Mouse (Mus musculus) MEL (cell line): ENCODE results near the gene Kel. TPM values are rescaled to one million over a fixed set of nuclear protein-coding genes. Genes with fewer than 3 reads are reported as not detected.

Experiments
- DNase-seq: peaks from one replicate; pipeline ENCODE4 v3.0.0; 2011; ENCODE audit warnings: low read depth, low spot score
- H3K27ac ChIP-seq: 2 replicates; pipeline ENCODE4 v1.5.1; 2012; ENCODE audit warnings: low read depth, mild to moderate bottlenecking, control low read depth, low read length, moderate library complexity; ENCODE audit not compliant: control insufficient read depth
- H3K27me3 ChIP-seq, 2 experiments: fragments of 150-350 bp in 1 of 2; sonication (generic) in 1 of 2; 2 replicates each; pipeline ENCODE4 v1.6.1; 2012; ENCODE audit warnings: low read length in 2 of 2, mild to moderate bottlenecking in 2 of 2, improper control_type of control experiment in 1 of 2, moderate library complexity in 1 of 2; ENCODE audit not compliant: insufficient read depth in 2 of 2, control insufficient read depth in 1 of 2
- H3K36me3 ChIP-seq, 2 experiments: 2 replicates each; pipeline ENCODE4 v1.6.1; 2012 to 2014; ENCODE audit warnings: low read length in 2 of 2, improper control_type of control experiment in 1 of 2, inconsistent platforms in 1 of 2, mild to moderate bottlenecking in 1 of 2; ENCODE audit not compliant: insufficient read depth in 2 of 2, control insufficient read depth in 1 of 2
- H3K4me1 ChIP-seq, 2 experiments: fragments of 150-350 bp in 1 of 2; sonication (generic) in 1 of 2; 2 replicates each; pipeline ENCODE4 v1.6.1; 2012; ENCODE audit warnings: low read length in 2 of 2, improper control_type of control experiment in 1 of 2, mild to moderate bottlenecking in 1 of 2; ENCODE audit not compliant: insufficient read depth in 2 of 2, control insufficient read depth in 1 of 2
- H3K4me3 ChIP-seq, 2 experiments: fragments of 150-350 bp in 1 of 2; sonication (generic) in 1 of 2; 2 replicates each; pipeline ENCODE4 v1.5.1; 2012; ENCODE audit warnings: low read depth in 2 of 2, low read length in 2 of 2, mild to moderate bottlenecking in 2 of 2, moderate library complexity in 2 of 2, control low read depth in 1 of 2, improper control_type of control experiment in 1 of 2; ENCODE audit not compliant: control insufficient read depth in 1 of 2, insufficient read depth in 1 of 2
- H3K79me2 ChIP-seq: 2 replicates; pipeline ENCODE4 v1.6.1; 2012; ENCODE audit warnings: mild to moderate bottlenecking, low read length, moderate library complexity; ENCODE audit not compliant: control insufficient read depth, poor library complexity, insufficient read depth
- H3K9ac ChIP-seq: 2 replicates; pipeline ENCODE4 v1.6.1; 2012; ENCODE audit warnings: low read depth, mild to moderate bottlenecking, control low read depth, low read length, moderate library complexity; ENCODE audit not compliant: control insufficient read depth, poor library complexity, severe bottlenecking
- H3K9me3 ChIP-seq: fragments of 150-350 bp; sonication (generic); replicated peaks from 2 replicates; pipeline ENCODE4 v1.6.1; 2012; ENCODE audit warnings: mild to moderate bottlenecking, low read length, improper control_type of control experiment, moderate library complexity; ENCODE audit not compliant: insufficient read depth
- BHLHE40 ChIP-seq: IDR thresholded peaks from 2 replicates; pipeline ENCODE4 v1.6.1; 2012; ENCODE audit warnings: low read depth, mild to moderate bottlenecking, inconsistent platforms, low read length, improper control_type of control experiment, borderline replicate concordance
- CHD1 ChIP-seq: IDR thresholded peaks from 2 replicates; pipeline ENCODE4 v1.6.1; 2012; ENCODE audit warnings: low read depth, mild to moderate bottlenecking, inconsistent platforms, low read length, improper control_type of control experiment
- CHD2 ChIP-seq: IDR thresholded peaks from 2 replicates; pipeline ENCODE4 v1.6.1; 2011; ENCODE audit warnings: low read length, improper control_type of control experiment
- CTCF ChIP-seq, 3 experiments: IDR thresholded peaks in 2 of 3; conservative IDR thresholded peaks in 1 of 3; 2 replicates each; pipeline ENCODE4 v1.5.1; 2011 to 2012; ENCODE audit warnings: low read length in 3 of 3, low read depth in 2 of 3, mild to moderate bottlenecking in 2 of 3, improper control_type of control experiment in 1 of 3, inconsistent platforms in 1 of 3, mixed read lengths in 1 of 3, moderate library complexity in 1 of 3; ENCODE audit not compliant: control insufficient read depth in 1 of 3, insufficient read depth in 1 of 3, poor library complexity in 1 of 3, severe bottlenecking in 1 of 3
- E2F4 ChIP-seq: IDR thresholded peaks from 2 replicates; pipeline ENCODE4 v1.6.1; 2011; ENCODE audit warnings: low read depth, low read length, improper control_type of control experiment, borderline replicate concordance
- ELF1 ChIP-seq: IDR thresholded peaks from 2 replicates; pipeline ENCODE4 v1.6.1; 2014; ENCODE audit warnings: low read depth, mild to moderate bottlenecking, inconsistent platforms, low read length, improper control_type of control experiment, moderate library complexity
- EP300 ChIP-seq, 2 experiments: IDR thresholded peaks; 2 replicates each; pipeline ENCODE4 v1.6.1; 2011; ENCODE audit warnings: improper control_type of control experiment in 2 of 2, low read length in 2 of 2, low read depth in 1 of 2, mild to moderate bottlenecking in 1 of 2
- ETS1 ChIP-seq: IDR thresholded peaks from 2 replicates; pipeline ENCODE4 v1.6.1; 2012; ENCODE audit warnings: low read depth, mild to moderate bottlenecking, inconsistent platforms, low read length, improper control_type of control experiment, moderate library complexity
- GABPA ChIP-seq: IDR thresholded peaks from 2 replicates; pipeline ENCODE4 v1.6.1; 2012; ENCODE audit warnings: low read depth, mild to moderate bottlenecking, inconsistent platforms, low read length, improper control_type of control experiment, moderate library complexity
- GATA1 ChIP-seq: IDR thresholded peaks from 2 replicates; pipeline ENCODE4 v1.6.1; 2011; ENCODE audit warnings: low read depth, low read length, improper control_type of control experiment
- HCFC1 ChIP-seq: IDR thresholded peaks from 2 replicates; pipeline ENCODE4 v1.6.1; 2012; ENCODE audit warnings: low read depth, mild to moderate bottlenecking, inconsistent platforms, low read length, improper control_type of control experiment, moderate library complexity
- JUND ChIP-seq: IDR thresholded peaks from 2 replicates; pipeline ENCODE4 v1.6.1; 2011; ENCODE audit warnings: low read depth, mild to moderate bottlenecking, improper control_type of control experiment, low read length
- KAT2A ChIP-seq: conservative IDR thresholded peaks from 2 replicates; pipeline ENCODE4 v1.6.1; 2012; ENCODE audit warnings: low read depth, low read length, improper control_type of control experiment, inconsistent platforms
- MAFK ChIP-seq: IDR thresholded peaks from 2 replicates; pipeline ENCODE4 v1.6.1; 2011; ENCODE audit warnings: low read depth, mild to moderate bottlenecking, low read length, improper control_type of control experiment, borderline replicate concordance
- MAX ChIP-seq: IDR thresholded peaks from 2 replicates; pipeline ENCODE4 v1.6.1; 2011; ENCODE audit warnings: low read length, improper control_type of control experiment
- MAZ ChIP-seq: IDR thresholded peaks from 2 replicates; pipeline ENCODE4 v1.6.1; 2012; ENCODE audit warnings: low read depth, mild to moderate bottlenecking, inconsistent platforms, low read length, improper control_type of control experiment
- MEF2A ChIP-seq: IDR thresholded peaks from 2 replicates; pipeline ENCODE4 v1.6.1; 2014; ENCODE audit warnings: low read depth, mild to moderate bottlenecking, inconsistent platforms, low read length, improper control_type of control experiment; ENCODE audit not compliant: poor library complexity, insufficient replicate concordance, severe bottlenecking; ENCODE audit errors: extremely low read depth
- MYB ChIP-seq: IDR thresholded peaks from 2 replicates; pipeline ENCODE4 v1.6.1; 2011; ENCODE audit warnings: mild to moderate bottlenecking, low read depth, low read length, improper control_type of control experiment
- MYC ChIP-seq: IDR thresholded peaks from 2 replicates; pipeline ENCODE4 v1.6.1; 2011; ENCODE audit warnings: low read depth, mild to moderate bottlenecking, low read length, improper control_type of control experiment, moderate library complexity
- NRF1 ChIP-seq: IDR thresholded peaks from 2 replicates; pipeline ENCODE4 v1.6.1; 2014; ENCODE audit warnings: low read depth, mild to moderate bottlenecking, inconsistent platforms, low read length, improper control_type of control experiment, moderate library complexity; ENCODE audit not compliant: poor library complexity, insufficient read depth, severe bottlenecking
- POLR2A ChIP-seq, 2 experiments: IDR thresholded peaks; 2 replicates each; pipeline ENCODE4 v1.6.1; 2011 to 2012; ENCODE audit warnings: low read length in 2 of 2, mild to moderate bottlenecking in 2 of 2, control low read depth in 1 of 2, improper control_type of control experiment in 1 of 2, low read depth in 1 of 2, moderate library complexity in 1 of 2; ENCODE audit not compliant: control insufficient read depth in 1 of 2, insufficient read depth in 1 of 2, poor library complexity in 1 of 2
- POLR2AphosphoS2 ChIP-seq: IDR thresholded peaks from 2 replicates; pipeline ENCODE4 v1.6.1; 2011; ENCODE audit warnings: low read length, improper control_type of control experiment
- POLR2AphosphoS5 ChIP-seq: IDR thresholded peaks from 2 replicates; pipeline ENCODE4 v1.6.1; 2012; ENCODE audit warnings: low read depth, borderline replicate concordance, mild to moderate bottlenecking, inconsistent platforms, low read length, moderate library complexity, mixed read lengths
- RAD21 ChIP-seq: IDR thresholded peaks from 2 replicates; pipeline ENCODE4 v1.6.1; 2011; ENCODE audit warnings: mild to moderate bottlenecking, low read depth, low read length, improper control_type of control experiment
- RCOR1 ChIP-seq: IDR thresholded peaks from 2 replicates; pipeline ENCODE4 v1.6.1; 2012; ENCODE audit warnings: low read depth, mild to moderate bottlenecking, inconsistent platforms, low read length, improper control_type of control experiment
- SIN3A ChIP-seq: IDR thresholded peaks from 2 replicates; pipeline ENCODE4 v1.6.1; 2012; ENCODE audit warnings: low read length, improper control_type of control experiment, inconsistent platforms
- SMC3 ChIP-seq: IDR thresholded peaks from 2 replicates; pipeline ENCODE4 v1.6.1; 2011; ENCODE audit warnings: low read depth, low read length, improper control_type of control experiment
- TAL1 ChIP-seq: IDR thresholded peaks from 2 replicates; pipeline ENCODE4 v1.6.1; 2012; ENCODE audit warnings: mild to moderate bottlenecking, inconsistent platforms, low read length, moderate library complexity, mixed read lengths
- TBP ChIP-seq: IDR thresholded peaks from 2 replicates; pipeline ENCODE4 v1.8.0; 2011; ENCODE audit warnings: low read depth, low read length, improper control_type of control experiment
- UBTF ChIP-seq: IDR thresholded peaks from 2 replicates; pipeline ENCODE4 v1.6.1; 2012; ENCODE audit warnings: low read depth, mild to moderate bottlenecking, inconsistent platforms, low read length, improper control_type of control experiment, moderate library complexity, borderline replicate concordance; ENCODE audit not compliant: insufficient read depth
- USF1 ChIP-seq: IDR thresholded peaks from 2 replicates; pipeline ENCODE4 v1.6.1; 2014; ENCODE audit warnings: low read depth, mild to moderate bottlenecking, inconsistent platforms, low read length, improper control_type of control experiment, moderate library complexity
- USF2 ChIP-seq, 2 experiments: IDR thresholded peaks; 2 replicates each; pipeline ENCODE4 v1.6.1; 2011 to 2012; ENCODE audit warnings: improper control_type of control experiment in 2 of 2, low read length in 2 of 2, borderline replicate concordance in 1 of 2, inconsistent platforms in 1 of 2, low read depth in 1 of 2, mild to moderate bottlenecking in 1 of 2; ENCODE audit not compliant: insufficient read depth in 1 of 2
- ZC3H11A ChIP-seq: IDR thresholded peaks from 2 replicates; pipeline ENCODE4 v1.6.1; 2012; ENCODE audit warnings: low read depth, mild to moderate bottlenecking, inconsistent platforms, low read length, improper control_type of control experiment
- ZKSCAN1 ChIP-seq: IDR thresholded peaks from 2 replicates; pipeline ENCODE4 v1.6.1; 2012; ENCODE audit warnings: low read depth, mild to moderate bottlenecking, inconsistent platforms, low read length, improper control_type of control experiment, moderate library complexity
- ZMIZ1 ChIP-seq: IDR thresholded peaks from 2 replicates; pipeline ENCODE4 v1.6.1; 2012; ENCODE audit warnings: low read depth, mild to moderate bottlenecking, inconsistent platforms, low read length, improper control_type of control experiment, moderate library complexity
- ZNF384 ChIP-seq: IDR thresholded peaks from 2 replicates; pipeline ENCODE4 v1.6.1; 2012; ENCODE audit warnings: low read depth, mild to moderate bottlenecking, inconsistent platforms, low read length, improper control_type of control experiment
- polyA plus RNA-seq, 2 experiments: library from polyadenylated mRNA; stranded (reverse) in 1 of 2; unstranded in 1 of 2; fragments of >175 nt in 1 of 2; fragments of >200 nt in 1 of 2; gene quantifications; 2 replicates each; pipeline versions ENCODE4 v1.2.1 to v1.2.4; 2012; ENCODE audit warnings: low replicate concordance in 2 of 2, low read depth in 1 of 2; ENCODE audit not compliant: insufficient read length in 2 of 2, insufficient read depth in 1 of 2, missing spikeins in 1 of 2
- total RNA-seq: library from RNA; depleted of rRNA; stranded (reverse); fragments of 300-350 nt; gene quantifications from 2 replicates; pipeline ENCODE4 v1.2.3, GENCODE M21; 2012; rRNA removed

Kel gene
- total RNA-seq (21.5 and 31.0 TPM in 2 replicates), polyA plus RNA-seq (10 to 100 TPM in 1 of 2 experiments, not detected in 1; 79.6 TPM)

DNA sequence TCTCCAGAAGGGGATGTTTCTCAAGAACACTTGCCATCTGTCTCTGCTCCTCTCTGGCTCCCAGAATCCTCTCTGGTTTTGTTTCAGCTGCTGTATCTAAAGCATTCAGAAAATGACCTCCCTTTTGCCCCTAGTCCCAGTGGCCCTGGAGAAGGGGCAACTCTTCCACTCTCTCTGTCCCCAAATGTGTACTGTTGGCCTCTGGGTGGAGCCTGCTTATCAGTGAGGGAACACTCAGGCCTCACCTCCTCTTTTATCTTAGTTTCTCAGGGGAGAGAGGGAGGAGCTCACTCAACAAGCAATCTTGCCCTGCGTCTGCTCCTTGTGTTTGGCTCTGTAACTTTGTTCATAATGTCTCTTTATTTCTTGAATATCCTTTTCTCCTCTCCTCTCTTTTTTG lies at the start of gene Kel:
Gene Kel, minus strand, starts transcription at position 217 of the 400 bp plus-strand sequence.
- peak within 1 kb of the TSS; percentile 99 for H3K27ac ChIP-seq
- H3K4me1 ChIP-seq: peaks cover 33 to 40% of the 10 kb centered on the region in 2 experiments
- H3K79me2 ChIP-seq: peaks cover 15% of the 10 kb centered on the region
- no peaks in the 10 kb centered on the region for H3K9me3 ChIP-seq
- H3K27me3 ChIP-seq: no peaks in the 10 kb centered on the region
- H3K9ac ChIP-seq: peak within 1 kb of the TSS; percentile 64
- DNase-seq: peak; percentile 90
- peak within 1 kb of the TSS; percentile 42 to 77 for H3K4me3 ChIP-seq
- H3K36me3 ChIP-seq: peaks cover 8 to 66% of the 10 kb centered on the region in 2 experiments
- TF ChIP-seq MAX (no peak), MYB (peak; percentile 59), BHLHE40 (peak; percentile 43; the same call in 1 of the 2 replicates), MAFK (peak; percentile 29; the same call in 1 of the 2 replicates), KAT2A (0 out of 2 replicates have a peak, but pooled peaks have one; percentile 28), ZKSCAN1 (no peak), EP300 (IDR thresholded peaks at IDR 0.05; ENCODE audit: low read depth in 1 of 2, low read length in 2 of 2) (peak; percentile 94 to 96), E2F4 (no peak), ETS1 (peak; percentile 87), POLR2AphosphoS5 (no peak), USF2 (IDR thresholded peaks at IDR 0.05; ENCODE audit: borderline replicate concordance in 1 of 2, insufficient read depth in 1 of 2, low read depth in 1 of 2, low read length in 2 of 2) (no peak), SIN3A (peak; percentile 79), ZMIZ1 (peak; percentile 81), HCFC1 (peak; percentile 49), MAZ (peak; percentile 83; the same call in 1 of the 2 replicates), ELF1 (0 out of 2 replicates have a peak, but pooled peaks have one; percentile 10), CHD1 (no peak), CTCF (IDR thresholded peaks at IDR 0.05 in 2 of 3, conservative IDR thresholded peaks at IDR 0.05 in 1 of 3; ENCODE audit: control insufficient read depth in 1 of 3, insufficient read depth in 1 of 3, low read depth in 2 of 3, low read length in 3 of 3, poor library complexity in 1 of 3, severe bottlenecking in 1 of 3) (no peak), ZC3H11A (no peak), ZNF384 (no peak), POLR2A (IDR thresholded peaks at IDR 0.05; ENCODE audit: control insufficient read depth in 1 of 2, insufficient read depth in 1 of 2, low read depth in 1 of 2, low read length in 2 of 2, poor library complexity in 1 of 2) (peak in 1 of 2 experiments; percentile 89; a peak in 2 of 4 replicates), UBTF (no peak), TBP (peak; percentile 69), GABPA (no peak; the same call in 1 of the 2 replicates), USF1 (no peak), RAD21 (no peak), MYC (peak; percentile 16; the same call in 1 of the 2 replicates), MEF2A (no peak), CHD2 (no peak), NRF1 (peak; percentile 47; the same call in 1 of the 2 replicates), RCOR1 (peak; percentile 84), TAL1 (peak; percentile 97), JUND (0 out of 2 replicates have a peak, but pooled peaks have one; percentile 42), GATA1 (peak; percentile 97), SMC3 (no peak), POLR2AphosphoS2 (peak; percentile 89)
